Mouse (Mus musculus) liver, embryonic 12.5 days (tissue): ENCODE data around the gene Tbc1d21. TPM values are rescaled to one million over a fixed set of nuclear protein-coding genes. Genes with fewer than 3 reads are reported as not detected.

Source experiments
- ATAC-seq: fragments of 200-750 bp; cut with Nextera tagmentation; 2 replicates; pipeline ENCODE4 v1.8.0; 2017; ENCODE audit warnings: moderate number of reproducible peaks, mild to moderate bottlenecking, moderate library complexity
- H3K27ac ChIP-seq: fragments of 300-500 bp; sonication (generic); 2 replicates; pipeline ENCODE4 v1.5.1; 2016; ENCODE audit warnings: mild to moderate bottlenecking
- H3K27me3 ChIP-seq: fragments of 300-500 bp; sonication (generic); replicated peaks from 2 replicates; pipeline ENCODE4 v1.6.1; 2016; ENCODE audit warnings: mild to moderate bottlenecking, moderate library complexity
- H3K36me3 ChIP-seq: fragments of 300-500 bp; sonication (generic); 2 replicates; pipeline ENCODE4 v1.6.1; 2016; ENCODE audit warnings: mild to moderate bottlenecking, moderate library complexity
- H3K4me1 ChIP-seq: fragments of 300-500 bp; sonication (generic); 2 replicates; pipeline ENCODE4 v1.6.1; 2016
- H3K4me2 ChIP-seq: fragments of 300-500 bp; sonication (generic); 2 replicates; pipeline ENCODE4 v1.6.1; 2016; ENCODE audit warnings: mild to moderate bottlenecking, moderate library complexity
- H3K4me3 ChIP-seq: fragments of 300-500 bp; sonication (generic); 2 replicates; pipeline ENCODE4 v1.5.1; 2016; ENCODE audit warnings: mild to moderate bottlenecking, moderate library complexity
- H3K9ac ChIP-seq: fragments of 300-500 bp; sonication (generic); 2 replicates; pipeline ENCODE4 v1.6.1; 2016; ENCODE audit warnings: mild to moderate bottlenecking, moderate library complexity
- H3K9me3 ChIP-seq: fragments of 300-500 bp; sonication (generic); replicated peaks from 2 replicates; pipeline ENCODE4 v1.6.1; 2016; ENCODE audit warnings: mild to moderate bottlenecking, moderate library complexity
- WGBS: fragments of 180-500 bp; shearing (Covaris S2); methylation state at CpG from one replicate; pipeline ENCODE4 v1.1.7; 2016; ENCODE audit not compliant: insufficient replicate concordance; 5-methylcytosine and 5-hydroxymethylcytosine counted together
- polyA plus RNA-seq: library from polyadenylated mRNA; unstranded; fragments of >200 nt; fragmentation: Nextera tagmentation; extraction: Ambion mirVana; gene quantifications from 2 replicates; pipeline ENCODE4 v1.2.1, GENCODE M21; 2016

The Tbc1d21 gene
- polyA plus RNA-seq, 1 experiment from 2014 or later, result not detected

- Histone ChIP-seq H3K4me2 (no peak overlapping the region), H3K27ac (no peak overlapping the region), H3K36me3 (no peaks in the 10 kb centered on the region), H3K9ac (no peak overlapping the region), H3K9me3 (no peaks in the 10 kb centered on the region), H3K4me3 (no peak overlapping the region), H3K27me3 (no peaks in the 10 kb centered on the region), H3K4me1 (no peaks in the 10 kb centered on the region; the same call in 1 of the 2 replicates)
- no peak for ATAC-seq
- 52% methylated on average over 8 of the region's 8 CpGs for WGBS
Observed at GRCm38 (mm10) chr9:58336650-58337281, 33.5 kb downstream of the Tbc1d21 start.

GRCm38 (mm10) chr9:58331276-58331675 lies 39.0 kb downstream of the Tbc1d21 start:
- H3K4me2 ChIP-seq, result no peak overlapping the region
- ATAC-seq, result no peak
- H3K4me3 ChIP-seq, result no peak overlapping the region
- no peak overlapping the region for H3K9ac ChIP-seq
- no peaks in the 10 kb centered on the region for H3K9me3 ChIP-seq
- no peaks in the 10 kb centered on the region for H3K36me3 ChIP-seq
- no peak overlapping the region for H3K27ac ChIP-seq
- H3K27me3 ChIP-seq, result no peaks in the 10 kb centered on the region
- 48% methylated on average over 3 of the region's 3 CpGs for WGBS
- no peaks in the 10 kb centered on the region for H3K4me1 ChIP-seq

GRCm38 (mm10) chr9:58330293-58330692 lies 40.0 kb downstream of the Tbc1d21 start:
- Histone ChIP-seq H3K27ac (no peak overlapping the region), H3K9me3 (no peaks in the 10 kb centered on the region), H3K4me2 (no peak overlapping the region), H3K27me3 (no peaks in the 10 kb centered on the region), H3K4me1 (no peaks in the 10 kb centered on the region), H3K36me3 (no peaks in the 10 kb centered on the region), H3K4me3 (no peak overlapping the region), H3K9ac (no peak overlapping the region)
- 18% methylated on average over 5 of the region's 5 CpGs for WGBS
- ATAC-seq, result no peak

- no peak overlapping the region for H3K9ac ChIP-seq
- ATAC-seq, result no peak
- no peak overlapping the region for H3K4me2 ChIP-seq
- WGBS, result 32% methylated on average over 1 of the region's 1 CpGs
- H3K27me3 ChIP-seq, result no peaks in the 10 kb centered on the region
- no peaks in the 10 kb centered on the region for H3K36me3 ChIP-seq
- no peaks in the 10 kb centered on the region for H3K4me1 ChIP-seq
- no peak overlapping the region for H3K4me3 ChIP-seq
- H3K9me3 ChIP-seq, result no peaks in the 10 kb centered on the region
- no peak overlapping the region for H3K27ac ChIP-seq
Observed at GRCm38 (mm10) chr9:58327382-58327781, 42.9 kb downstream of the Tbc1d21 start.

- no peak for ATAC-seq
- 11% methylated on average over 4 of the region's 4 CpGs for WGBS
- no peak overlapping the region for H3K27ac ChIP-seq
Observed at GRCm38 (mm10) chr9:58326477-58327180, 43.6 kb downstream of the Tbc1d21 start.

GRCm38 (mm10) chr9:58321681-58322080 lies 48.6 kb downstream of the Tbc1d21 start:
- Histone ChIP-seq H3K36me3 (no peaks in the 10 kb centered on the region), H3K9me3 (no peaks in the 10 kb centered on the region), H3K4me3 (no peak overlapping the region), H3K4me1 (no peaks in the 10 kb centered on the region), H3K27me3 (0 out of 2 replicates have a peak, but pooled peaks cover 13% of the 10 kb centered on the region), H3K27ac (no peak overlapping the region), H3K9ac (no peak overlapping the region), H3K4me2 (no peak overlapping the region)
- 80% methylated on average over 3 of the region's 3 CpGs for WGBS
- no peak for ATAC-seq

More at GRCm38 (mm10) chr9:58326477-58327180, 43.6 kb downstream of the Tbc1d21 start:
- no peaks in the 10 kb centered on the region for H3K36me3 ChIP-seq
- no peaks in the 10 kb centered on the region for H3K27me3 ChIP-seq
- H3K9ac ChIP-seq, result no peak overlapping the region
- H3K9me3 ChIP-seq, result no peaks in the 10 kb centered on the region
- H3K4me3 ChIP-seq, result no peak overlapping the region
- no peaks in the 10 kb centered on the region for H3K4me1 ChIP-seq
- H3K4me2 ChIP-seq, result no peak overlapping the region

- Histone ChIP-seq H3K27ac (no peak overlapping the region), H3K9ac (no peak overlapping the region), H3K4me2 (no peak overlapping the region), H3K36me3 (no peaks in the 10 kb centered on the region), H3K27me3 (peaks cover 39% of the 10 kb centered on the region), H3K9me3 (no peaks in the 10 kb centered on the region), H3K4me3 (no peak overlapping the region), H3K4me1 (no peaks in the 10 kb centered on the region)
- 59% methylated on average over 3 of the region's 3 CpGs for WGBS
- no peak for ATAC-seq
Observed at GRCm38 (mm10) chr9:58318317-58318716, 51.9 kb downstream of the Tbc1d21 start.

GRCm38 (mm10) chr9:58317381-58317780 lies 52.9 kb downstream of the Tbc1d21 start:
- H3K36me3 ChIP-seq, result no peaks in the 10 kb centered on the region
- no peak overlapping the region for H3K27ac ChIP-seq
- H3K4me2 ChIP-seq, result no peak overlapping the region
- H3K9me3 ChIP-seq, result no peaks in the 10 kb centered on the region
- no peak overlapping the region for H3K9ac ChIP-seq
- H3K27me3 ChIP-seq, result peaks cover 48% of the 10 kb centered on the region
- no peak overlapping the region for H3K4me3 ChIP-seq
- 0 out of 2 replicates have a peak, but pooled peaks cover 6% of the 10 kb centered on the region for H3K4me1 ChIP-seq
- ATAC-seq, result no peak
- 61% methylated on average over 3 of the region's 3 CpGs for WGBS

- Histone ChIP-seq H3K9ac (no peak overlapping the region), H3K27me3 (peaks cover 54% of the 10 kb centered on the region), H3K4me1 (peaks cover 12% of the 10 kb centered on the region; the same call in 1 of the 2 replicates), H3K4me3 (no peak overlapping the region), H3K27ac (no peak overlapping the region), H3K9me3 (no peaks in the 10 kb centered on the region), H3K36me3 (no peaks in the 10 kb centered on the region), H3K4me2 (no peak overlapping the region)
- WGBS, result 46% methylated on average over 7 of the region's 7 CpGs
- ATAC-seq, result no peak
Observed at GRCm38 (mm10) chr9:58316784-58317183, 53.5 kb downstream of the Tbc1d21 start.

GRCm38 (mm10) chr9:58315850-58316249 lies 54.4 kb downstream of the Tbc1d21 start:
- Histone ChIP-seq H3K4me2 (no peak overlapping the region), H3K27me3 (peaks cover 63% of the 10 kb centered on the region), H3K4me1 (peaks cover 15% of the 10 kb centered on the region; the same call in 1 of the 2 replicates), H3K9ac (no peak overlapping the region), H3K4me3 (no peak overlapping the region), H3K9me3 (no peaks in the 10 kb centered on the region), H3K36me3 (no peaks in the 10 kb centered on the region), H3K27ac (no peak overlapping the region)
- 68% methylated on average over 2 of the region's 2 CpGs for WGBS
- no peak for ATAC-seq

- 52% methylated on average over 5 of the region's 5 CpGs for WGBS
- no peaks in the 10 kb centered on the region for H3K9me3 ChIP-seq
- no peak overlapping the region for H3K9ac ChIP-seq
- no peak overlapping the region for H3K4me2 ChIP-seq
- no peaks in the 10 kb centered on the region for H3K36me3 ChIP-seq
- peaks cover 72% of the 10 kb centered on the region for H3K27me3 ChIP-seq
- no peak for ATAC-seq
- no peak overlapping the region for H3K4me3 ChIP-seq
- H3K4me1 ChIP-seq, result peaks cover 15% of the 10 kb centered on the region; the same call in 1 of the 2 replicates
- no peak overlapping the region for H3K27ac ChIP-seq
Observed at GRCm38 (mm10) chr9:58314682-58315360, 55.4 kb downstream of the Tbc1d21 start.

- peak; percentile 18; the same call in 1 of the 2 replicates for ATAC-seq
- Histone ChIP-seq H3K27ac (no peak within 1 kb of the TSS), H3K4me1 (peaks cover 15% of the 10 kb centered on the region; the same call in 1 of the 2 replicates)
Observed at GRCm38 (mm10) chr9:58312944-58313359, 57.3 kb downstream of the Tbc1d21 start, which contains the start of gene Loxl1. Gene Loxl1 (minus strand): TSS chr9:58313186.

More at GRCm38 (mm10) chr9:58312944-58313359, 57.3 kb downstream of the Tbc1d21 start, which contains the start of gene Loxl1:
- Histone ChIP-seq H3K4me2 (peak within 1 kb of the TSS; percentile 46), H3K9ac (no peak within 1 kb of the TSS), H3K27me3 (peaks cover 82% of the 10 kb centered on the region), H3K36me3 (no peaks in the 10 kb centered on the region), H3K4me3 (peak within 1 kb of the TSS; percentile 33), H3K9me3 (no peaks in the 10 kb centered on the region)
- WGBS, result 5% methylated on average over 21 of the region's 21 CpGs
